Comparison of ENCODE assay signal across 10 mouse cellular contexts in genomic region chr13:35771968-35772382, GRCm38 (mm10).
DNase-seq lines count a peak whose midpoint lies in the region; ATAC-seq and TF ChIP-seq lines count a peak whose summit lies in the region.
"Had no signal": no experiment of that assay in that cellular context is flagged by ENCODE, and none has a peak within 500 bp of the region (broad histone marks: within the 10 kb centered on the region; RNA-seq: fewer than 3 reads in every experiment).

No protein-coding gene starts in this region.

- no peak for TF ChIP-seq POLR2A in olfactory bulb, adult 2 months (IDR thresholded peaks at IDR 0.05; ENCODE audit: insufficient read depth, low read depth, low read length)

- H3K9ac ChIP-seq in ES-E14 (ENCODE audit: insufficient read depth, low read depth, low read length, poor library complexity, severe bottlenecking), result no peak overlapping the region
- H3K9ac ChIP-seq in liver, embryonic 11.5 days (ENCODE audit: low read depth, low read length), result no peak overlapping the region
- H3K9ac ChIP-seq: lung, embryonic 15.5 days had no signal

- peak; percentile 18 for DNase-seq in kidney, adult 18-20 months
- DNase-seq in kidney, adult 11 months, result no peak
- peak; percentile 39 for DNase-seq in ES-E14 (ENCODE audit: low read depth, low spot score)
- DNase-seq in brain, adult 2 months (ENCODE audit: low read depth, low spot score), result peak; percentile 44
- peak; percentile 40 to 45 for DNase-seq in frontal cortex, postnatal 36 days (ENCODE audit: low spot score in 2 of 2)
- DNase-seq in liver, embryonic 11.5 days (ENCODE audit: low spot score), result no peak

- in situ Hi-C loops in ES-E14 (cut with MboI; ENCODE audit: low sequenced_read_pairs in 2 of 2, unreplicated experiment in 2 of 2), result no loop called here

- ATAC-seq in liver, embryonic 11.5 days (replicated peaks; ENCODE audit: low FRiP score), result peak; percentile 54
- ATAC-seq in monocyte, adult 5-6 weeks (replicated peaks; ENCODE audit: insufficient number of reproducible peaks, low FRiP score, low TSS enrichment, poor library complexity, severe bottlenecking), result no peak

- H3K4me2 ChIP-seq in liver, embryonic 11.5 days, result no peak overlapping the region
- H3K4me2 ChIP-seq: lung, embryonic 15.5 days had no signal

- no peak overlapping the region for H3K27ac ChIP-seq in ES-E14 (ENCODE audit: insufficient read depth, low read depth, low read length, poor library complexity, severe bottlenecking)
- H3K27ac ChIP-seq in liver, embryonic 11.5 days (ENCODE audit: low read depth, low read length), result no peak overlapping the region
- no peak overlapping the region for H3K27ac ChIP-seq in olfactory bulb, adult 2 months (ENCODE audit: insufficient read depth, low read depth, low read length)
- H3K27ac ChIP-seq: lung, embryonic 15.5 days had no signal

- no peak overlapping the region for H3K4me3 ChIP-seq in ES-E14 (ENCODE audit: insufficient read depth in 1 of 2, low read depth in 1 of 2, low read length in 2 of 2, poor library complexity in 1 of 2, severe bottlenecking in 1 of 2)
- H3K4me3 ChIP-seq in liver, embryonic 11.5 days (ENCODE audit: low read depth, low read length), result no peak overlapping the region
- H3K4me3 ChIP-seq in olfactory bulb, adult 2 months (ENCODE audit: insufficient read depth, low read depth, low read length), result no peak overlapping the region
- H3K4me3 ChIP-seq: erythroblast, embryonic 14.5 days; lung, embryonic 15.5 days had no signal

- H3K4me1 ChIP-seq in ES-E14 (ENCODE audit: control insufficient read depth in 2 of 2, insufficient read depth in 2 of 2, low read length in 2 of 2, poor library complexity in 1 of 2), result peaks cover 7 to 29% of the 10 kb centered on the region in 2 experiments
- H3K4me1 ChIP-seq in liver, embryonic 11.5 days (replicated peaks; ENCODE audit: control insufficient read depth, insufficient read depth, low read length), result peaks cover 25% of the 10 kb centered on the region
- H3K4me1 ChIP-seq in olfactory bulb, adult 2 months (ENCODE audit: control insufficient read depth, insufficient read depth, low read length), result no peaks in the 10 kb centered on the region

- H3K9me3 ChIP-seq in ES-E14 (ENCODE audit: control insufficient read depth, insufficient read depth, low read depth, low read length), result no peaks in the 10 kb centered on the region
- H3K9me3 ChIP-seq in liver, embryonic 11.5 days (ENCODE audit: control insufficient read depth, low read length), result no peaks in the 10 kb centered on the region
- H3K9me3 ChIP-seq: lung, embryonic 15.5 days had no signal

- 58% methylated on average over 9 of the region's 9 CpGs for WGBS in liver, embryonic 11.5 days
- 64% methylated on average over 9 of the region's 9 CpGs for WGBS in olfactory bulb, adult 2 months

- 0 out of 2 replicates have a peak, but pooled peaks have one; percentile 17 for TF ChIP-seq CTCF in olfactory bulb, adult 2 months (IDR thresholded peaks at IDR 0.05; ENCODE audit: insufficient read depth, low read depth, low read length)

- H3K36me3 ChIP-seq in ES-E14 (ENCODE audit: control insufficient read depth, insufficient read depth, low read length, poor library complexity, severe bottlenecking), result no peaks in the 10 kb centered on the region; the same call in 1 of the 2 replicates
- H3K36me3 ChIP-seq in liver, embryonic 11.5 days (ENCODE audit: control insufficient read depth, insufficient read depth, low read length), result no peaks in the 10 kb centered on the region
- H3K36me3 ChIP-seq: lung, embryonic 15.5 days had no signal

- H3K27me3 ChIP-seq in liver, embryonic 11.5 days (replicated peaks; ENCODE audit: control insufficient read depth, insufficient read depth, low read length), result no peaks in the 10 kb centered on the region
- H3K27me3 ChIP-seq: lung, embryonic 15.5 days had no signal

TF ChIP-seq in ES-E14, 5 proteins besides CTCF, POLR2A, EP300 and RAD21:
- 0 out of 2 replicates have a peak, but pooled peaks have one; percentile 9 for TF ChIP-seq ZC3H11A (IDR thresholded peaks at IDR 0.05; ENCODE audit: borderline replicate concordance, low read depth, low read length)
- TF ChIP-seq ZNF384 (IDR thresholded peaks at IDR 0.05; ENCODE audit: low read depth, low read length), result no peak

Comparison
In these comparisons a context has a peak if more than half of its experiments do, and no peak if none do; other contexts are left out.
1. DNase-seq: peak in kidney, adult 18-20 months (single experiment), ES-E14 (single experiment), brain, adult 2 months (single experiment) and frontal cortex, postnatal 36 days (2 of 2); none in kidney, adult 11 months (single experiment) and liver, embryonic 11.5 days (single experiment).